Mouse (Mus musculus) thymus, adult 2 months (tissue): ENCODE results near the gene Ppa2. TPM values are rescaled to one million over a fixed set of nuclear protein-coding genes. Genes with fewer than 3 reads are reported as not detected.

Experiments
- DNase-seq: peaks from one replicate; pipeline ENCODE4 v3.0.0; 2021
- H3K27ac ChIP-seq: fragments of 200-500 bp; 2 replicates; pipeline ENCODE4 v1.5.1; 2012; ENCODE audit warnings: low read length, control low read depth; ENCODE audit not compliant: control insufficient read depth, insufficient read depth
- H3K27me3 ChIP-seq: fragments of 200-500 bp; 2 replicates; pipeline ENCODE4 v1.6.1; 2012; ENCODE audit warnings: mild to moderate bottlenecking, low read length, moderate library complexity, mixed read lengths; ENCODE audit not compliant: control insufficient read depth, insufficient read depth
- H3K36me3 ChIP-seq: fragments of 200-500 bp; 2 replicates; pipeline ENCODE4 v1.6.1; 2012; ENCODE audit warnings: mild to moderate bottlenecking, low read length, moderate library complexity; ENCODE audit not compliant: control insufficient read depth, insufficient read depth
- H3K4me1 ChIP-seq: fragments of 200-500 bp; replicated peaks from 2 replicates; pipeline ENCODE4 v1.6.1; 2012; ENCODE audit warnings: low read length; ENCODE audit not compliant: control insufficient read depth, insufficient read depth
- H3K4me3 ChIP-seq: fragments of 200-500 bp; 2 replicates; pipeline ENCODE4 v1.5.1; 2012; ENCODE audit warnings: mild to moderate bottlenecking, low read length, control low read depth, moderate library complexity; ENCODE audit not compliant: control insufficient read depth, insufficient read depth
- CTCF ChIP-seq: fragments of 200-500 bp; IDR thresholded peaks from 2 replicates; pipeline ENCODE4 v1.5.1; 2012; ENCODE audit warnings: mild to moderate bottlenecking, control low read depth, low read length, moderate library complexity, borderline replicate concordance; ENCODE audit not compliant: control insufficient read depth, poor library complexity, insufficient read depth; ENCODE audit errors: extremely low read depth
- POLR2A ChIP-seq: fragments of 200-500 bp; IDR thresholded peaks from 2 replicates; pipeline ENCODE4 v1.6.1; 2012; ENCODE audit warnings: mild to moderate bottlenecking, low read length, control low read depth, moderate library complexity; ENCODE audit not compliant: control insufficient read depth, poor library complexity, insufficient read depth; ENCODE audit errors: extremely low read depth
- WGBS: fragments of 180-500 bp; shearing (Covaris S2); methylation state at CpG from one replicate; pipeline ENCODE4 v1.1.7; 2018; 5-methylcytosine and 5-hydroxymethylcytosine counted together
- polyA plus RNA-seq: library from polyadenylated mRNA; depleted of rRNA; stranded (reverse); fragments of >200 nt; gene quantifications from 2 replicates; pipeline ENCODE4 v1.2.3, GENCODE M21; 2012

The Ppa2 gene
- polyA plus RNA-seq, 1 experiment = 38.5 TPM

DNA sequence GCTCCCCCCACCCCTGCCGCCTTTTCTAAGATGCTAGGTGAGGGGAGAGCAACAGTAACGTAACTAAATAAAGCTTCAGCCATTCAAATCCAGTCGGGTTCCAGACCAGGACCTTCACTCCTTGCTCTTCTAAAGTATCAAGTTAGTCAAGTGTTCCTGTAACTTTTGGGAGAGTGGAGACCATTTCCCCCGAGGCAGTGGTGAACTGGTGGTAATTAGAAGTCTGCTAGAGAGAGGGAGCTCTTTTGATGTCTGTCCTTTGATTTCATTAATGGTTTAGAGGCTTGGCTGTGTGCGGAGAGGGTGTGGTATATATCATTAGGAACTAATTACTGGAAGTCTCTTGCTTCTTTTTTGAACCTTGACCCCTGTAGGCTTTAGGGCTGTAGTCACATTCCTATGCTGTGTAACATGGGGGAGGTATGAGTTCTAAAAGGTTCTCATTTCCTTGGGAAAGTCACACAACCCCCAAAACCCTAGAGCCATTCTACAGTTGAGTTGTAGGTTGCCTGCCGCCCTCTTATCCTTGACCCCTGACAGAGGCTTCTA lies 47.6 kb downstream of the Ppa2 start:
- H3K4me3 ChIP-seq = no peak overlapping the region

DNA sequence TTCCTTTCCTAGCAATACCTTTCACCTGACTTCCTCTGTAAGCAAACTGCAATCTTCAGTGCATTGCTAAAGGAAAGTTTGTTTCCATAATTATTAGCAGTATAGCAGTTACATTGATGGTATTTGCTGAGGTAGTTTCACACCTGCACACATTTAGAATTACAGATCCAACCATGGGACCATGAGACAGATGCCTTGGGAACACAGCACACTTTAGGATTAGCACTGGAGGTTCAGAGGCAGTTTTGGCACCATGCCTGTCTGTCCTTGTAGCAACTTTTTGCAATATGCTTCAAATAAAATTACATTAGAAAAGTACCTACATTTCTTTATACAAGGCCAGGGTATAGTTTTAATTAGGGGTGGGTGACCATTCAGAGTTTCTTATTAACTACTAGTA lies 48.1 kb downstream of the Ppa2 start:
- DNase-seq = no peak
- Histone ChIP-seq H3K27me3 (no peaks in the 10 kb centered on the region), H3K36me3 (no peaks in the 10 kb centered on the region), H3K4me3 (no peak overlapping the region), H3K4me1 (no peaks in the 10 kb centered on the region), H3K27ac (no peak overlapping the region)
- TF ChIP-seq CTCF = no peak

More for the DNA sequence above, 47.6 kb downstream of the Ppa2 start:
- no peak for DNase-seq
- TF ChIP-seq POLR2A (no peak), CTCF (no peak)
- no peak overlapping the region for H3K27ac ChIP-seq
- H3K36me3 ChIP-seq = no peaks in the 10 kb centered on the region
- no peaks in the 10 kb centered on the region for H3K4me1 ChIP-seq
- 91% methylated on average over 6 of the region's 6 CpGs for WGBS
- H3K27me3 ChIP-seq = no peaks in the 10 kb centered on the region

DNA sequence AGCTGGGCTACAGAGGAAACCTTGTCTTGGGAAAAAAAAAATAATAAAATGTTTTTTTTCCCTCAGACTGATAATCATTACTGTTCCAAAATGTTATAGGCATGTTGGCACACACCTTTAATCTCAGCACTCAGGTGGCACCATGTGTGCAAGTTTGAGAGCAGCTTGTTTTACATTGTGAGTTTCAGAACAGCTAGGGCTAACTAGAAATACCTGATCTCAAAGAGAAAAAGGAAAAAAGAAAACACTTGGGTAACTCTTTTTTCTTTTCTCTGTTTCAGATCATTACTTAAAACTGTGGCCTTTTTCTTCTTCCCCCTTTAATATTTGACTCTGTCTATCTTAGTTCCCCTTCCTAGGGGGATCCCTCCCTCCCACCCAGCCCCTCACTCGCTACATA lies 51.5 kb downstream of the Ppa2 start:
- Histone ChIP-seq H3K4me1 (no peaks in the 10 kb centered on the region), H3K36me3 (no peaks in the 10 kb centered on the region), H3K27ac (no peak overlapping the region), H3K27me3 (no peaks in the 10 kb centered on the region), H3K4me3 (no peak overlapping the region)
- DNase-seq = no peak
- 100% methylated on average over 1 of the region's 1 CpGs for WGBS
- TF ChIP-seq CTCF (no peak), POLR2A (no peak)

DNA sequence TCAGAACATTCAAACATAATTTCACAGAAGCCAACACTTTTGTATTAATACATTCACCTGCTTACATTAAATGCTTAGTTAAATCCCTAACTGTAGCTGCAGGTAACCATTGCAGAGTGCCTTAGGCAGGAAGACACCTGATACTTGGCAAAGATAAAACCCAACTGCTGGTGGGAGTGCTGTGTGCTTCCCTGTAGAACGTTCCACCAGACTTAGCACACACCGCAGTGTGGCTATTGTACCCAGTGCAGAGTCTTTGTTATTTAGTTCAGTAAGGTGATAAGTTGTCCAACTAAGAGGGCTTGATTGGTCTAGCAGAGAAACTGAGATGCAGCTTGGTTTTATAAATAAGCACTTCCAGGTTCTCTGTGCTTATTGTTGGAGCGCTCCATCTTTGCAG lies 54.2 kb downstream of the Ppa2 start:
- Histone ChIP-seq H3K27ac (no peak overlapping the region), H3K4me3 (no peak overlapping the region), H3K4me1 (no peaks in the 10 kb centered on the region), H3K27me3 (no peaks in the 10 kb centered on the region), H3K36me3 (no peaks in the 10 kb centered on the region)
- TF ChIP-seq CTCF (no peak), POLR2A (no peak)
- 94% methylated on average over 3 of the region's 3 CpGs for WGBS
- no peak for DNase-seq

DNA sequence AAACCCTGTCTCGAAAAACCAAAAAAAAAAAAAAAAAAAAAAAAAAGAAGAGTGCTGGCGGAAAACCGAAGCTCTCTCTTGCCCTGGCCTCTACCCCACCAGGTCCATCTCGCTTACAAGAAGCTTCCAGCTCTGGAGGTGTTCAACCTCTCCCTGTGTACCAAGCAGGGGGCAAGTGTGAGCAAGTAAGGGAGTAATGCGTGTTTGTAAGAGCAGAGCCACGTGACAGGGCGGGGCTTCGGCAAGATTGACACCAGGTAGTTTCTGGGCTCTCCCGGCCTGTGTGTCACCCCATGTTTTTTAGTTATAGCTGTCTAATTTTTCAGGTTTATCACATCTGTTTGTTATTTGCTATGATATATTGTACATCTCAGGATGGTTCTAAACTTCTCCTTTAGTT lies 56.2 kb downstream of the Ppa2 start:
- no peaks in the 10 kb centered on the region for H3K4me1 ChIP-seq
- H3K4me3 ChIP-seq = no peak overlapping the region
- DNase-seq = no peak
- no peak overlapping the region for H3K27ac ChIP-seq
- TF ChIP-seq CTCF (no peak), POLR2A (no peak)
- WGBS = 96% methylated on average over 9 of the region's 9 CpGs
- no peaks in the 10 kb centered on the region for H3K36me3 ChIP-seq
- H3K27me3 ChIP-seq = no peaks in the 10 kb centered on the region

DNA sequence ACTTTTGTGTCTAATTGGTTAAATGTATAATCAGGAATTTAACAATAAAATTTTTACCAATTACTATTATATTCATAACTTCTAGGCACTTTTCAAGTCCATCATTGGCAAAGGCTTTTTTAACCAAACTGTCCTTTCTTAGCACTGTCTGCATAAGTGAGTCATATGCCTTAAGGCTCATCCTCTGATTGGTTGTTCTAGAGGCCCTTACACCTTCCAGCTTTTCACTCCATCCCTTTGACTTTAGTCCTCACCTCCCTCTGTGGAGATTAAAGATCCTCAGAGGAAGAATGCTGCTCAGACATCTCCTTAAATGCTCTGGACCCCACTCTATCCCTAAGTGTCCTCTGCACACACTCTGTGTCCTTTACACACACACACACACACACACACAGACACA lies 68.3 kb downstream of the Ppa2 start:
- no peak for DNase-seq
- 0 out of 2 replicates have a peak, but pooled peaks cover 4% of the 10 kb centered on the region for H3K36me3 ChIP-seq
- no peak overlapping the region for H3K27ac ChIP-seq
- no peak for TF ChIP-seq CTCF
- no peak for TF ChIP-seq POLR2A
- H3K4me1 ChIP-seq = no peaks in the 10 kb centered on the region
- no peak overlapping the region for H3K4me3 ChIP-seq
- no peaks in the 10 kb centered on the region for H3K27me3 ChIP-seq

DNA sequence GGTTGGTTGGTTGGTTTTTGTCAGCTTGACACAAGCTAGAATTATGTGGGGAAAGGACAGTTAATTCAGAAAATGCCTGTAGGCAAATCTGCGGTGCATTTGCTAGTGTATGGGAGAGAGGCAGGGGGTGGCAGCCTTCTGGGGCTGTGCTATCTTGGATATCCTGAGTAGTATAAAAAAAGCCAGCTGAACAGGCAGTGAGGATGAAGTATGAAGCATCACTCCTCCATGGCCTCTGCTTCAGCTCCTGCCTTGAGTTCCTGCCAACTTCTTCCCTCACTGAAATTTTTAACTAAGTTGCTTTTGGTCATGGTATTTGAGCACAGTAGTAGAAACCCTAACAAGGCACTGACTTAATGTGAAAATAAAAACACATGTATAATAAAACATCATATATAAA lies 70.1 kb downstream of the Ppa2 start:
- H3K4me1 ChIP-seq = no peaks in the 10 kb centered on the region
- DNase-seq = no peak
- no peak for TF ChIP-seq CTCF
- TF ChIP-seq POLR2A = no peak
- no peaks in the 10 kb centered on the region for H3K36me3 ChIP-seq
- H3K4me3 ChIP-seq = no peak overlapping the region
- no peak overlapping the region for H3K27ac ChIP-seq
- 97% methylated on average over 1 of the region's 1 CpGs for WGBS
- no peaks in the 10 kb centered on the region for H3K27me3 ChIP-seq
